Mouse (Mus musculus) lung, adult 2 months (tissue): ENCODE measurements at regions not wholly inside any gene's neighbourhood (a gene's known extent, or its start where the extent isn't known, plus 50 kb on each side); places are given as distances from the start of the nearest gene placed in this dataset.

ENCODE experiments used
- DNase-seq: peaks from one replicate; pipeline ENCODE4 v3.0.0; 2022
- H3K4me1 ChIP-seq: fragments of 200-500 bp; 2 replicates; pipeline ENCODE4 v1.6.1; 2011; ENCODE audit warnings: low read length; ENCODE audit not compliant: control insufficient read depth, insufficient read depth
- H3K4me3 ChIP-seq: fragments of 200-500 bp; replicated peaks from 2 replicates; pipeline ENCODE3; 2011; ENCODE audit warnings: low read depth, mild to moderate bottlenecking, control low read depth, low read length; ENCODE audit errors: extremely low read depth
- CTCF ChIP-seq: fragments of 200-500 bp; IDR thresholded peaks from 2 replicates; pipeline ENCODE4 v1.5.1; 2011; ENCODE audit warnings: mild to moderate bottlenecking, low read length, control low read depth; ENCODE audit not compliant: insufficient read depth
- POLR2A ChIP-seq: fragments of 200-500 bp; IDR thresholded peaks from 2 replicates; pipeline ENCODE4 v1.6.1; 2011; ENCODE audit warnings: low read depth, mild to moderate bottlenecking, control low read depth, low read length, borderline replicate concordance; ENCODE audit errors: extremely low read depth
- WGBS: fragments of 180-500 bp; shearing (Covaris S2); methylation state at CpG from one replicate; pipeline ENCODE4 v1.1.7; 2018; 5-methylcytosine and 5-hydroxymethylcytosine counted together

- WGBS: 60% methylated on average over 13 of the region's 13 CpGs
- DNase-seq: no peak
- no peak for TF ChIP-seq CTCF
- Histone ChIP-seq H3K4me3 (no peak overlapping the region), H3K4me1 (no peaks in the 10 kb centered on the region)
Observed at GRCm38 (mm10) chr11:95198196-95198595, 52.1 kb upstream of the Dlx4 start.

- no peak overlapping the region for H3K4me3 ChIP-seq
- TF ChIP-seq CTCF: no peak
- no peak for TF ChIP-seq POLR2A
- DNase-seq: no peak
- H3K4me1 ChIP-seq: no peaks in the 10 kb centered on the region
- 55% methylated on average over 3 of the region's 3 CpGs for WGBS
Observed at GRCm38 (mm10) chr11:95200971-95201370, 54.9 kb upstream of the Dlx4 start.

GRCm38 (mm10) chr11:95210185-95211030 is 50.9 kb upstream of the Tac4 start:
- H3K4me1 ChIP-seq: peaks cover 3% of the 10 kb centered on the region; the same call in 1 of the 2 replicates
- no peak for TF ChIP-seq CTCF
- TF ChIP-seq POLR2A: no peak
- WGBS: 5% methylated on average over 21 of the region's 22 CpGs
- peak; percentile 44 for DNase-seq
- no peak overlapping the region for H3K4me3 ChIP-seq

- TF ChIP-seq CTCF (no peak), POLR2A (no peak)
- WGBS: 38% methylated on average over 5 of the region's 5 CpGs
- Histone ChIP-seq H3K4me1 (peaks cover 3% of the 10 kb centered on the region; the same call in 1 of the 2 replicates), H3K4me3 (no peak overlapping the region)
- DNase-seq: no peak
Observed at GRCm38 (mm10) chr11:95211031-95211425, 50.3 kb upstream of the Tac4 start.
